ENCODE assay signal across 27 mouse cellular contexts in genomic region chr10:10947531-10947930, GRCm38 (mm10).
"Had no signal": no experiment of that assay in that cellular context is flagged by ENCODE, and none has a peak within 500 bp of the region (broad histone marks: within the 10 kb centered on the region; RNA-seq: fewer than 3 reads in every experiment).

No protein-coding gene starts in this region.

- H3K4me2 ChIP-seq: heart, embryonic 11.5 days; heart, embryonic 13.5 days; heart, embryonic 15.5 days; hindbrain, embryonic 13.5 days; hindbrain, embryonic 15.5 days; kidney, embryonic 15.5 days; limb, embryonic 12.5 days; liver, embryonic 11.5 days; liver, embryonic 13.5 days; liver, embryonic 15.5 days had no signal

- H3K9ac ChIP-seq: heart, embryonic 13.5 days; heart, embryonic 15.5 days; hindbrain, embryonic 13.5 days; hindbrain, embryonic 15.5 days; kidney, embryonic 15.5 days; limb, embryonic 12.5 days; liver, embryonic 13.5 days; liver, embryonic 15.5 days had no signal

- H3K9me3 ChIP-seq: heart, embryonic 13.5 days; heart, embryonic 15.5 days; hindbrain, embryonic 13.5 days; hindbrain, embryonic 15.5 days; kidney, embryonic 15.5 days; limb, embryonic 10.5 days; limb, embryonic 12.5 days; liver, embryonic 13.5 days; liver, embryonic 15.5 days had no signal

- H3K4me3 ChIP-seq: heart, adult 2 months; heart, embryonic 13.5 days; heart, embryonic 15.5 days; hindbrain, embryonic 13.5 days; hindbrain, embryonic 15.5 days; kidney, embryonic 15.5 days; limb, embryonic 10.5 days; limb, embryonic 12.5 days; liver, embryonic 13.5 days; liver, embryonic 15.5 days had no signal

- H3K4me1 ChIP-seq: heart, embryonic 13.5 days; heart, embryonic 15.5 days; hindbrain, embryonic 13.5 days; hindbrain, embryonic 15.5 days; kidney, embryonic 15.5 days; limb, embryonic 10.5 days; limb, embryonic 12.5 days; liver, embryonic 13.5 days; liver, embryonic 15.5 days had no signal

- DNase-seq: gastrocnemius, postnatal 14 days; gastrocnemius, postnatal 36 days; heart, adult 11 months; heart, adult 2 months; heart, postnatal 14 days; heart, postnatal 36 days; kidney, adult 11 months; kidney, adult 2 months; kidney, adult 9 months; kidney, postnatal 14 days; kidney, postnatal 36 days; layer of hippocampus, postnatal 36 days; liver; liver, embryonic 13.5 days had no signal

- ATAC-seq: hindbrain, postnatal 0 days; intestine, embryonic 16.5 days had no signal

- H3K27me3 ChIP-seq: heart, embryonic 13.5 days; heart, embryonic 15.5 days; hindbrain, embryonic 13.5 days; hindbrain, embryonic 15.5 days; kidney, embryonic 15.5 days; limb, embryonic 12.5 days; liver, embryonic 13.5 days; liver, embryonic 15.5 days had no signal

- H3K36me3 ChIP-seq: heart, embryonic 13.5 days; heart, embryonic 15.5 days; hindbrain, embryonic 13.5 days; hindbrain, embryonic 15.5 days; kidney, embryonic 15.5 days; limb, embryonic 10.5 days; limb, embryonic 12.5 days; liver, embryonic 13.5 days; liver, embryonic 15.5 days had no signal

- H3K27ac ChIP-seq: heart, adult 2 months; heart, embryonic 13.5 days; heart, embryonic 15.5 days; hindbrain, embryonic 13.5 days; hindbrain, embryonic 15.5 days; hindbrain, postnatal 0 days; kidney, embryonic 15.5 days; kidney, postnatal 0 days; limb, embryonic 10.5 days; limb, embryonic 12.5 days; liver, embryonic 13.5 days; liver, embryonic 15.5 days had no signal
